Mouse (Mus musculus) myocyte (in vitro differentiated cells): ENCODE data around the gene Prpf40a.

Source experiments
- E2F4 ChIP-seq: IDR thresholded peaks from one replicate; pipeline ENCODE4 v1.6.1; 2011; ENCODE audit warnings: mild to moderate bottlenecking, control low read depth, moderate library complexity; ENCODE audit not compliant: insufficient read depth
- MAX ChIP-seq: IDR thresholded peaks from one replicate; pipeline ENCODE4 v1.6.1; 2011; ENCODE audit warnings: low read depth, mild to moderate bottlenecking, control low read depth
- MYOD1 ChIP-seq, 3 experiments: IDR thresholded peaks; one replicate each; pipeline ENCODE4 v1.6.1; 2011; ENCODE audit warnings: control low read depth in 2 of 3, low read depth in 2 of 3, mild to moderate bottlenecking in 2 of 3, moderate library complexity in 1 of 3; ENCODE audit not compliant: insufficient read length in 2 of 3, control insufficient read depth in 1 of 3
- POLR2A ChIP-seq: IDR thresholded peaks from one replicate; pipeline ENCODE4 v1.6.1; 2011; ENCODE audit warnings: low read depth, mild to moderate bottlenecking, control low read depth, moderate library complexity; ENCODE audit not compliant: insufficient read length
- REST ChIP-seq: IDR thresholded peaks from one replicate; pipeline ENCODE4 v1.6.1; 2011; ENCODE audit warnings: mild to moderate bottlenecking, control low read depth, moderate library complexity; ENCODE audit not compliant: insufficient read depth, insufficient read length
- TCF12 ChIP-seq: IDR thresholded peaks from one replicate; pipeline ENCODE4 v1.6.1; 2011; ENCODE audit warnings: mild to moderate bottlenecking, control low read depth; ENCODE audit not compliant: poor library complexity, insufficient read depth, severe bottlenecking

DNA sequence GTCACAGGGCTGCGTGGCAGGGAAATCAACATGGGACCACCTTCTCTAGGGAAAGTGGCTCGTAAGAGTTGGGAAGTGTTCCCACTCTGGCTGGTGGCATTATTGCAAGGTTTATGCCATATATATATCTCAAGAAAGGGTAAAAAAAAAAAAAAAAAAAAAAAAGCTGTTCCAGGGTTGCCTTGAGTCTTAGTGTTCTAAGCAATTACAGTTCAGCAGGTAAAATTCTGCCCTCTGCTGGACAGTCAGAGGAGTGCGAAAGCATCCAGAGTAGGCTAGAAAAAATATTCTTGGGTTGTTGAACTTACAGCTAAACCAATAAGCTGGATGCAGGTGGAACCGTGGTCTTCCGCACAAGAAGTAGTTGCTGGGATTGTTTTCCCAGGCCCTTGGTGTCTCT is 69.3 kb downstream of the Prpf40a start:
- TF ChIP-seq POLR2A, result no peak
- no peak for TF ChIP-seq MYOD1 (IDR thresholded peaks at IDR 0.05; ENCODE audit: control insufficient read depth in 1 of 3, insufficient read length in 2 of 3, low read depth in 2 of 3)
- no peak for TF ChIP-seq MAX
- no peak for TF ChIP-seq E2F4
- TF ChIP-seq TCF12, result no peak
- TF ChIP-seq REST, result no peak
